Mouse (Mus musculus) intestine, embryonic 15.5 days (tissue): ENCODE results near the gene Atp2b2. TPM values are rescaled to one million over a fixed set of nuclear protein-coding genes. Genes with fewer than 3 reads are reported as not detected.
"Not testable (repeated sequence)": the region's sequence is repeated elsewhere in the genome, so short reads cannot be mapped to it uniquely, and the experiment has no call there.

Experiments used
- ATAC-seq: fragments of 200-750 bp; cut with Nextera tagmentation; 2 replicates; pipeline ENCODE4 v1.8.0; 2017; ENCODE audit warnings: moderate TSS enrichment, moderate library complexity
- H3K27ac ChIP-seq: fragments of 300-500 bp; sonication (generic); 2 replicates; pipeline ENCODE4 v1.5.1; 2015; ENCODE audit warnings: mild to moderate bottlenecking, inconsistent platforms
- H3K27me3 ChIP-seq: fragments of 300-500 bp; sonication (generic); replicated peaks from 2 replicates; pipeline ENCODE4 v1.6.1; 2015; ENCODE audit warnings: inconsistent platforms
- H3K36me3 ChIP-seq: fragments of 300-500 bp; sonication (generic); 2 replicates; pipeline ENCODE4 v1.6.1; 2015; ENCODE audit warnings: inconsistent platforms
- H3K4me1 ChIP-seq: fragments of 300-500 bp; sonication (generic); replicated peaks from 2 replicates; pipeline ENCODE4 v1.6.1; 2015; ENCODE audit warnings: inconsistent platforms
- H3K4me2 ChIP-seq: fragments of 300-500 bp; sonication (generic); replicated peaks from 2 replicates; pipeline ENCODE4 v1.6.1; 2015; ENCODE audit warnings: mild to moderate bottlenecking, inconsistent platforms
- H3K4me3 ChIP-seq: fragments of 300-500 bp; sonication (generic); replicated peaks from 2 replicates; pipeline ENCODE4 v1.5.1; 2015; ENCODE audit warnings: inconsistent platforms
- H3K9ac ChIP-seq: fragments of 300-500 bp; sonication (generic); 2 replicates; pipeline ENCODE4 v1.6.1; 2015; ENCODE audit warnings: inconsistent platforms
- H3K9me3 ChIP-seq: fragments of 300-500 bp; sonication (generic); 2 replicates; pipeline ENCODE4 v1.6.1; 2016; ENCODE audit warnings: inconsistent platforms
- WGBS: fragments of 180-500 bp; shearing (Covaris S2); methylation state at CpG from one replicate; pipeline ENCODE4 v1.1.7; 2015; 5-methylcytosine and 5-hydroxymethylcytosine counted together
- polyA plus RNA-seq: library from polyadenylated mRNA; unstranded; fragments of >200 nt; fragmentation: Nextera tagmentation; extraction: Ambion mirVana; gene quantifications from 2 replicates; pipeline ENCODE4 v1.2.1, GENCODE M21; 2015

The Atp2b2 gene
- polyA plus RNA-seq, 1 experiment from 2014 or later = 1.1 TPM

GRCm38 (mm10) chr6:113741425-113741824, 301.0 kb downstream of the Atp2b2 start:
- 75% methylated on average over 2 of the region's 2 CpGs for WGBS

GRCm38 (mm10) chr6:113740236-113741217, 301.9 kb downstream of the Atp2b2 start, which contains the start of gene Sec13:
TSS of gene Sec13 (minus strand) at chr6:113740743.
- Histone ChIP-seq H3K4me1 (peaks cover 8% of the 10 kb centered on the region), H3K27me3 (no peaks in the 10 kb centered on the region), H3K9ac (peak within 1 kb of the TSS; percentile 90), H3K4me2 (peak within 1 kb of the TSS; percentile 78), H3K36me3 (0 out of 2 replicates have a peak, but pooled peaks cover 3% of the 10 kb centered on the region), H3K4me3 (peak within 1 kb of the TSS; percentile 83), H3K27ac (peak within 1 kb of the TSS; percentile 38), H3K9me3 (no peaks in the 10 kb centered on the region)
- WGBS = 6% methylated on average over 41 of the region's 41 CpGs
- peak; percentile 70 for ATAC-seq

More at GRCm38 (mm10) chr6:113741425-113741824, 301.0 kb downstream of the Atp2b2 start:
- Histone ChIP-seq H3K4me3 (no peak overlapping the region), H3K27ac (no peak overlapping the region), H3K36me3 (0 out of 2 replicates have a peak, but pooled peaks cover 3% of the 10 kb centered on the region), H3K4me1 (peaks cover 8% of the 10 kb centered on the region), H3K9me3 (no peaks in the 10 kb centered on the region), H3K9ac (no peak overlapping the region), H3K4me2 (no peak overlapping the region), H3K27me3 (no peaks in the 10 kb centered on the region)
- no peak for ATAC-seq

GRCm38 (mm10) chr6:113737318-113738046, 304.9 kb downstream of the Atp2b2 start:
- Histone ChIP-seq H3K27ac (peak overlapping the region; percentile 75), H3K4me1 (peaks cover 8% of the 10 kb centered on the region), H3K4me2 (no peak overlapping the region), H3K27me3 (no peaks in the 10 kb centered on the region), H3K36me3 (peaks cover 16% of the 10 kb centered on the region), H3K9me3 (no peaks in the 10 kb centered on the region), H3K9ac (no peak overlapping the region), H3K4me3 (no peak overlapping the region)
- peak; percentile 88 for ATAC-seq
- 80% methylated on average over 9 of the region's 9 CpGs for WGBS

GRCm38 (mm10) chr6:113731296-113731695, 311.1 kb downstream of the Atp2b2 start:
- Histone ChIP-seq H3K4me2 (no peak overlapping the region), H3K4me1 (no peaks in the 10 kb centered on the region), H3K9ac (no peak overlapping the region), H3K36me3 (peaks cover 59% of the 10 kb centered on the region), H3K9me3 (no peaks in the 10 kb centered on the region), H3K27ac (no peak overlapping the region), H3K27me3 (no peaks in the 10 kb centered on the region), H3K4me3 (no peak overlapping the region)
- WGBS = 96% methylated on average over 3 of the region's 3 CpGs
- no peak for ATAC-seq

- no peaks in the 10 kb centered on the region for H3K27me3 ChIP-seq
- H3K9ac ChIP-seq = no peak overlapping the region
- no peak for ATAC-seq
- no peak overlapping the region for H3K4me3 ChIP-seq
- no peaks in the 10 kb centered on the region for H3K9me3 ChIP-seq
- WGBS = 88% methylated on average over 7 of the region's 7 CpGs
- H3K36me3 ChIP-seq = peaks cover 49% of the 10 kb centered on the region
- no peaks in the 10 kb centered on the region for H3K4me1 ChIP-seq
- H3K27ac ChIP-seq = no peak overlapping the region
- no peak overlapping the region for H3K4me2 ChIP-seq
Observed at GRCm38 (mm10) chr6:113728181-113728580, 314.2 kb downstream of the Atp2b2 start.

- no peaks in the 10 kb centered on the region for H3K4me1 ChIP-seq
- no peak for ATAC-seq
- no peak overlapping the region for H3K4me2 ChIP-seq
- 66% methylated on average over 4 of the region's 4 CpGs for WGBS
- H3K27me3 ChIP-seq = no peaks in the 10 kb centered on the region
- no peak overlapping the region for H3K4me3 ChIP-seq
- H3K27ac ChIP-seq = no peak overlapping the region
- no peak overlapping the region for H3K9ac ChIP-seq
- H3K36me3 ChIP-seq = peaks cover 19% of the 10 kb centered on the region
- no peaks in the 10 kb centered on the region for H3K9me3 ChIP-seq
Observed at GRCm38 (mm10) chr6:113721061-113721460, 321.4 kb downstream of the Atp2b2 start.

- Histone ChIP-seq H3K27ac (no peak within 1 kb of the TSS), H3K4me3 (no peak within 1 kb of the TSS), H3K4me1 (no peaks in the 10 kb centered on the region), H3K4me2 (no peak within 1 kb of the TSS), H3K9me3 (no peaks in the 10 kb centered on the region), H3K9ac (no peak within 1 kb of the TSS), H3K27me3 (no peaks in the 10 kb centered on the region), H3K36me3 (peaks cover 25% of the 10 kb centered on the region)
- no peak for ATAC-seq
- whole genome bisulfite sequencing = 69% methylated on average over 3 of the region's 3 CpGs
Observed at GRCm38 (mm10) chr6:113719878-113720277, 322.5 kb downstream of the Atp2b2 start, which contains the start of gene Ghrl. TSS of gene Ghrl (minus strand) at chr6:113719880.

- peaks cover 35% of the 10 kb centered on the region for H3K36me3 ChIP-seq
- no peak overlapping the region for H3K9ac ChIP-seq
- no peaks in the 10 kb centered on the region for H3K4me1 ChIP-seq
- no peaks in the 10 kb centered on the region for H3K9me3 ChIP-seq
- WGBS = 87% methylated on average over 3 of the region's 3 CpGs
- no peak overlapping the region for H3K27ac ChIP-seq
- H3K4me3 ChIP-seq = no peak overlapping the region
- no peak for ATAC-seq
- H3K4me2 ChIP-seq = no peak overlapping the region
- no peaks in the 10 kb centered on the region for H3K27me3 ChIP-seq
Observed at GRCm38 (mm10) chr6:113717541-113717940, 324.9 kb downstream of the Atp2b2 start.

- Histone ChIP-seq H3K9ac (no peak overlapping the region), H3K27me3 (no peaks in the 10 kb centered on the region), H3K27ac (no peak overlapping the region), H3K4me3 (no peak overlapping the region), H3K4me1 (no peaks in the 10 kb centered on the region), H3K36me3 (peaks cover 42% of the 10 kb centered on the region), H3K4me2 (no peak overlapping the region), H3K9me3 (no peaks in the 10 kb centered on the region)
- ATAC-seq = peak; percentile 84
- WGBS = 56% methylated on average over 1 of the region's 1 CpGs
Observed at GRCm38 (mm10) chr6:113714797-113715196, 327.6 kb downstream of the Atp2b2 start.

- 80% methylated on average over 2 of the region's 2 CpGs for WGBS
- no peaks in the 10 kb centered on the region for H3K9me3 ChIP-seq
- no peaks in the 10 kb centered on the region for H3K27me3 ChIP-seq
Observed at GRCm38 (mm10) chr6:113714276-113714675, 328.1 kb downstream of the Atp2b2 start.

GRCm38 (mm10) chr6:113713389-113713788, 329.0 kb downstream of the Atp2b2 start:
- H3K27me3 ChIP-seq, H3K4me1 ChIP-seq, H3K4me3 ChIP-seq, H3K9ac ChIP-seq, H3K27ac ChIP-seq, H3K4me2 ChIP-seq, ATAC-seq, H3K9me3 ChIP-seq: not testable (repeated sequence)
- WGBS = 86% methylated on average over 5 of the region's 5 CpGs
- peaks cover 53% of the 10 kb centered on the region for H3K36me3 ChIP-seq

More at GRCm38 (mm10) chr6:113714276-113714675, 328.1 kb downstream of the Atp2b2 start:
- Histone ChIP-seq H3K27ac (no peak overlapping the region), H3K4me2 (no peak overlapping the region), H3K4me1 (no peaks in the 10 kb centered on the region), H3K9ac (no peak overlapping the region), H3K4me3 (no peak overlapping the region), H3K36me3 (peaks cover 46% of the 10 kb centered on the region)
- no peak for ATAC-seq

- 0 out of 2 replicates have a peak, but pooled peaks have one; percentile 48 for ATAC-seq
- Histone ChIP-seq H3K9ac (no peak overlapping the region), H3K4me1 (no peaks in the 10 kb centered on the region), H3K4me3 (no peak overlapping the region), H3K27me3 (no peaks in the 10 kb centered on the region), H3K4me2 (no peak overlapping the region), H3K27ac (no peak overlapping the region), H3K9me3 (no peaks in the 10 kb centered on the region), H3K36me3 (peaks cover 58% of the 10 kb centered on the region)
- WGBS = 85% methylated on average over 3 of the region's 3 CpGs
Observed at GRCm38 (mm10) chr6:113712718-113713117, 329.7 kb downstream of the Atp2b2 start.
